In genomic region chr10:61669896-61670295, GRCm38 (mm10) we compare ENCODE assay signal across 18 mouse cellular contexts. TPM values are rescaled to one million over a fixed set of nuclear protein-coding genes. Genes with fewer than 3 reads are reported as not detected.
DNase-seq lines count a peak whose midpoint lies in the region; ATAC-seq lines count a peak whose summit lies in the region.
"Had no signal": no experiment of that assay in that cellular context is flagged by ENCODE, and none has a peak within 500 bp of the region (broad histone marks: within the 10 kb centered on the region; RNA-seq: fewer than 3 reads in every experiment).

No protein-coding gene starts in this region.

- no peaks in the 10 kb centered on the region for H3K27me3 ChIP-seq in liver, embryonic 11.5 days (replicated peaks; ENCODE audit: control insufficient read depth, insufficient read depth, low read length)
- H3K27me3 ChIP-seq in liver, embryonic 13.5 days, result no peaks in the 10 kb centered on the region
- H3K27me3 ChIP-seq in stomach, embryonic 16.5 days (ENCODE audit: control insufficient read depth, insufficient read depth, low read length), result no peaks in the 10 kb centered on the region
- H3K27me3 ChIP-seq: embryonic facial prominence, embryonic 12.5 days; lung, embryonic 15.5 days; megakaryocyte, embryonic 14.5 days; neural tube, embryonic 13.5 days had no signal

- H3K4me3 ChIP-seq in liver, embryonic 11.5 days (ENCODE audit: low read depth, low read length), result no peak overlapping the region
- no peak overlapping the region for H3K4me3 ChIP-seq in liver, embryonic 13.5 days (replicated peaks)
- no peak overlapping the region for H3K4me3 ChIP-seq in stomach, embryonic 16.5 days (replicated peaks; ENCODE audit: low read length)
- H3K4me3 ChIP-seq: embryonic facial prominence, embryonic 12.5 days; forebrain, embryonic 10.5 days; lung, embryonic 15.5 days; megakaryocyte, embryonic 14.5 days; neural tube, embryonic 13.5 days had no signal

- H3K4me1 ChIP-seq in liver, embryonic 11.5 days (replicated peaks; ENCODE audit: control insufficient read depth, insufficient read depth, low read length), result no peaks in the 10 kb centered on the region; the same call in 1 of the 2 replicates
- peaks cover 16% of the 10 kb centered on the region for H3K4me1 ChIP-seq in liver, embryonic 13.5 days (replicated peaks)
- H3K4me1 ChIP-seq in stomach, embryonic 16.5 days (ENCODE audit: control insufficient read depth, insufficient read depth, low read length), result no peaks in the 10 kb centered on the region
- H3K4me1 ChIP-seq: embryonic facial prominence, embryonic 12.5 days; forebrain, embryonic 10.5 days; lung, embryonic 15.5 days; neural tube, embryonic 13.5 days had no signal

- no peak; the same call in 1 of the 2 replicates for ATAC-seq in liver, embryonic 11.5 days (replicated peaks; ENCODE audit: low FRiP score)
- ATAC-seq in liver, embryonic 13.5 days (ENCODE audit: low read depth), result peak; percentile 73
- peak; percentile 78; the same call in 1 of the 2 replicates for ATAC-seq in stomach, embryonic 16.5 days (ENCODE audit: insufficient read depth, low FRiP score)

- no peak overlapping the region for H3K27ac ChIP-seq in liver, embryonic 11.5 days (ENCODE audit: low read depth, low read length)
- H3K27ac ChIP-seq in liver, embryonic 13.5 days, result peak overlapping the region; percentile 3; the same call in 1 of the 2 replicates
- no peak overlapping the region; the same call in 1 of the 2 replicates for H3K27ac ChIP-seq in stomach, embryonic 16.5 days (ENCODE audit: low read length)
- H3K27ac ChIP-seq: embryonic facial prominence, embryonic 12.5 days; forebrain, embryonic 10.5 days; lung, embryonic 15.5 days; neural tube, embryonic 13.5 days had no signal

- no peaks in the 10 kb centered on the region for H3K9me3 ChIP-seq in liver, embryonic 11.5 days (ENCODE audit: control insufficient read depth, low read length)
- no peaks in the 10 kb centered on the region for H3K9me3 ChIP-seq in liver, embryonic 13.5 days (replicated peaks)
- no peaks in the 10 kb centered on the region for H3K9me3 ChIP-seq in stomach, embryonic 16.5 days (replicated peaks; ENCODE audit: control insufficient read depth, low read length)
- H3K9me3 ChIP-seq: embryonic facial prominence, embryonic 12.5 days; forebrain, embryonic 10.5 days; lung, embryonic 15.5 days; megakaryocyte, embryonic 14.5 days; neural tube, embryonic 13.5 days had no signal

- peaks cover 46% of the 10 kb centered on the region for H3K36me3 ChIP-seq in liver, embryonic 11.5 days (ENCODE audit: control insufficient read depth, insufficient read depth, low read length)
- peaks cover 80% of the 10 kb centered on the region for H3K36me3 ChIP-seq in liver, embryonic 13.5 days
- H3K36me3 ChIP-seq in stomach, embryonic 16.5 days (ENCODE audit: control insufficient read depth, insufficient read depth, low read length), result peaks cover 13% of the 10 kb centered on the region

- no peak overlapping the region for H3K9ac ChIP-seq in liver, embryonic 11.5 days (ENCODE audit: low read depth, low read length)
- no peak overlapping the region for H3K9ac ChIP-seq in liver, embryonic 13.5 days
- H3K9ac ChIP-seq in stomach, embryonic 16.5 days (ENCODE audit: low read length), result no peak overlapping the region
- H3K9ac ChIP-seq: embryonic facial prominence, embryonic 12.5 days; lung, embryonic 15.5 days; neural tube, embryonic 13.5 days had no signal

- DNase-seq in liver, result peak; percentile 17
- no peak for DNase-seq in liver, embryonic 11.5 days (ENCODE audit: low spot score)
- DNase-seq in Muller cell, postnatal 12 days (ENCODE audit: inconsistent ontology term), result peak; percentile 30
- peak; percentile 13 for DNase-seq in liver, embryonic 13.5 days
- no peak for DNase-seq in urinary bladder, postnatal 4 days (ENCODE audit: low spot score in 2 of 2)
- DNase-seq in layer of hippocampus, postnatal 25 days (ENCODE audit: extremely low spot score in 1 of 2, low spot score in 1 of 2), result no peak
- DNase-seq in embryo, embryonic 10 days (ENCODE audit: low spot score), result no peak
- DNase-seq: cerebellum, adult 11 months; kidney, adult 11 months; kidney, postnatal 14 days; layer of hippocampus, adult 9-11 months; thymus, adult 2 months had no signal

- H3K4me2 ChIP-seq in liver, embryonic 11.5 days, result no peak overlapping the region
- H3K4me2 ChIP-seq in liver, embryonic 13.5 days, result no peak overlapping the region
- H3K4me2 ChIP-seq in stomach, embryonic 16.5 days (ENCODE audit: low read depth, low read length), result no peak overlapping the region
- H3K4me2 ChIP-seq: embryonic facial prominence, embryonic 12.5 days; lung, embryonic 15.5 days; neural tube, embryonic 13.5 days had no signal

RNA-seq across cellular contexts. Expression of gene Sar1a, which starts 10.2 kb away (rescaled TPM):
- polyA plus RNA-seq in liver, embryonic 11.5 days (2014; fragmentation: Nextera tagmentation; extraction: Ambion mirVana), result 166 and 177 TPM in 2 replicates
- polyA plus RNA-seq in liver, embryonic 13.5 days (2015; fragmentation: Nextera tagmentation; extraction: Ambion mirVana), result 89.1 and 99.9 TPM in 2 replicates
- polyA plus RNA-seq in stomach, embryonic 16.5 days (2015; fragmentation: Nextera tagmentation; extraction: Ambion mirVana), result 232 and 247 TPM in 2 replicates
- 100 to 1,000 TPM; 114 to 121 TPM for total RNA-seq in layer of hippocampus, postnatal 25 days (2021)

RNA-seq across cellular contexts. Expression of gene Ppa1, which starts 21.5 kb away (rescaled TPM):
- 218 and 237 TPM in 2 replicates for polyA plus RNA-seq in liver, embryonic 11.5 days (2014; fragmentation: Nextera tagmentation; extraction: Ambion mirVana)
- 140 and 158 TPM in 2 replicates for polyA plus RNA-seq in liver, embryonic 13.5 days (2015; fragmentation: Nextera tagmentation; extraction: Ambion mirVana)
- polyA plus RNA-seq in stomach, embryonic 16.5 days (2015; fragmentation: Nextera tagmentation; extraction: Ambion mirVana), result 156 and 158 TPM in 2 replicates
- 100 to 1,000 TPM in 1 of 2 experiments, 10 to 100 TPM in 1; 99.5 to 110 TPM for total RNA-seq in layer of hippocampus, postnatal 25 days (2021)

RNA-seq across cellular contexts. Expression of gene Tysnd1, which starts 25.4 kb away (rescaled TPM):
- 39.0 and 47.4 TPM in 2 replicates for polyA plus RNA-seq in liver, embryonic 11.5 days (2014; fragmentation: Nextera tagmentation; extraction: Ambion mirVana)
- polyA plus RNA-seq in liver, embryonic 13.5 days (2015; fragmentation: Nextera tagmentation; extraction: Ambion mirVana), result 19.2 and 19.6 TPM in 2 replicates
- 11.7 and 14.5 TPM in 2 replicates for polyA plus RNA-seq in stomach, embryonic 16.5 days (2015; fragmentation: Nextera tagmentation; extraction: Ambion mirVana)
- total RNA-seq in layer of hippocampus, postnatal 25 days (2021), result 10 to 100 TPM; 22.9 to 27.1 TPM

RNA-seq across cellular contexts. Expression of gene Aifm2, which starts 45.2 kb away (rescaled TPM):
- polyA plus RNA-seq in liver, embryonic 11.5 days (2014; fragmentation: Nextera tagmentation; extraction: Ambion mirVana), result 9.1 and 9.3 TPM in 2 replicates
- polyA plus RNA-seq in liver, embryonic 13.5 days (2015; fragmentation: Nextera tagmentation; extraction: Ambion mirVana), result 3.0 and 3.1 TPM in 2 replicates
- 16.0 and 16.2 TPM in 2 replicates for polyA plus RNA-seq in stomach, embryonic 16.5 days (2015; fragmentation: Nextera tagmentation; extraction: Ambion mirVana)
- 1 to 10 TPM; 5.8 to 6.4 TPM for total RNA-seq in layer of hippocampus, postnatal 25 days (2021)

Comparison
In these comparisons a context has a peak if more than half of its experiments do, and no peak if none do; other contexts are left out.
1. DNase-seq: peak in liver (single experiment), Muller cell, postnatal 12 days (single experiment) and liver, embryonic 13.5 days (single experiment); none in liver, embryonic 11.5 days (single experiment), urinary bladder, postnatal 4 days (0 of 2), layer of hippocampus, postnatal 25 days (0 of 2) and embryo, embryonic 10 days (single experiment).